Mouse (Mus musculus) limb, embryonic 11.5 days (tissue): ENCODE results near the gene Ldb3. TPM values are rescaled to one million over a fixed set of nuclear protein-coding genes. Genes with fewer than 3 reads are reported as not detected.

ENCODE experiments used
- polyA plus RNA-seq: library from polyadenylated mRNA; unstranded; fragments of >200 nt; fragmentation: Nextera tagmentation; extraction: Ambion mirVana; gene quantifications from 2 replicates; pipeline ENCODE4 v1.2.1, GENCODE M21; 2014

Gene Ldb3
- polyA plus RNA-seq, 1 experiment from 2014 or later = 0.68 TPM

Other genes with a start within 250 kb of the Ldb3 start
- not detected in 2 replicates for gene Fam25c, start 233.2 kb downstream of the Ldb3 start, polyA plus RNA-seq
- gene Sncg, start 213.9 kb downstream of the Ldb3 start, polyA plus RNA-seq = 3.1 and 3.5 TPM in 2 replicates
- gene Mmrn2, start 213.2 kb downstream of the Ldb3 start, polyA plus RNA-seq = 5.8 and 6.3 TPM in 2 replicates
- 67.2 and 74.5 TPM in 2 replicates for gene Bmpr1a, start 85.3 kb downstream of the Ldb3 start, polyA plus RNA-seq
- not detected in 2 replicates for gene 9230112D13Rik, start 65.9 kb downstream of the Ldb3 start, polyA plus RNA-seq
- gene Opn4, start 11.5 kb upstream of the Ldb3 start, polyA plus RNA-seq = not detected in 2 replicates
- gene Wapl, start 85.2 kb upstream of the Ldb3 start, polyA plus RNA-seq = 31.8 and 35.3 TPM in 2 replicates
- 0.17 TPM in 1 of 2 replicates, not detected in the other for gene Grid1, start 231.4 kb upstream of the Ldb3 start, polyA plus RNA-seq